Mouse (Mus musculus) heart, adult 2 months (tissue): ENCODE measurements around the gene Nptx1.

Source experiments
- CTCF ChIP-seq: fragments of 200-600 bp; IDR thresholded peaks from 2 replicates; pipeline ENCODE4 v1.8.1; 2022; ENCODE audit warnings: antibody characterized with exemption, mild to moderate bottlenecking, moderate library complexity
- EP300 ChIP-seq: fragments of 200-500 bp; IDR thresholded peaks from 2 replicates; pipeline ENCODE4 v1.6.1; 2011; ENCODE audit warnings: low read depth, low read length, control low read depth; ENCODE audit not compliant: insufficient read depth
- POLR2A ChIP-seq: fragments of 200-500 bp; IDR thresholded peaks from 2 replicates; pipeline ENCODE4 v1.6.1; 2011; ENCODE audit warnings: mild to moderate bottlenecking, low read depth, low read length, control low read depth; ENCODE audit not compliant: insufficient read depth

DNA sequence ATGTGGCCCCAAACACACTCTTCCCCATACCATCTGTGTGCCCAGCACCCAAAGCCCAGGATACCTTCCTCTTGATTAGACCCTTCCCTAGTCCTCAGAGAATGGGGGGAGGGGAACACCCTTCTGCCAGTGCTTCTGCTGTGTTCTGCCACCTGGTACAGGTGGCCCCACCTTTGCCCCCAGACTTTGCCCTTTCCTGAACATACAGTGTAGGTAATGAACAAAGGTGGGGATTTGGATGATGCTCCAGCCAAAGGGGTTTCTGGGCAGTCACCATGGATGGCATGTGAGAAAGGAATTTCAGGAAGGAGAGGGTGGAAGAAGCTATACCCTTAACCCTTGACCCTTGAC is 26.9 kb downstream of the Nptx1 start:
- TF ChIP-seq EP300 (no peak), POLR2A (no peak), CTCF (no peak)
